Mouse (Mus musculus) neural tube, embryonic 11.5 days (tissue): ENCODE measurements around the gene Smarcc1. TPM values are rescaled to one million over a fixed set of nuclear protein-coding genes. Genes with fewer than 3 reads are reported as not detected.

Experiments
- ATAC-seq: fragments of 200-750 bp; cut with Nextera tagmentation; 2 replicates; pipeline ENCODE4 v1.8.0; 2017; ENCODE audit warnings: moderate number of reproducible peaks, mild to moderate bottlenecking, moderate TSS enrichment, moderate library complexity; ENCODE audit not compliant: insufficient read depth, low FRiP score, low TSS enrichment
- DNase-seq: peaks from one replicate; pipeline ENCODE4 v3.0.0-alpha.2; 2015; ENCODE audit warnings: low spot score
- H3K27ac ChIP-seq: fragments of 300-500 bp; sonication (generic); 2 replicates; pipeline ENCODE4 v1.5.1; 2014; ENCODE audit warnings: low read depth, mild to moderate bottlenecking, low read length
- H3K27me3 ChIP-seq: fragments of 300-500 bp; sonication (generic); 2 replicates; pipeline ENCODE4 v1.6.1; 2014; ENCODE audit warnings: mild to moderate bottlenecking, low read length, mixed read lengths; ENCODE audit not compliant: control insufficient read depth, insufficient read depth
- H3K36me3 ChIP-seq: fragments of 300-500 bp; sonication (generic); 2 replicates; pipeline ENCODE4 v1.6.1; 2014; ENCODE audit warnings: mild to moderate bottlenecking, low read length, moderate library complexity, mixed read lengths; ENCODE audit not compliant: control insufficient read depth, insufficient read depth
- H3K4me1 ChIP-seq: fragments of 300-500 bp; sonication (generic); 2 replicates; pipeline ENCODE4 v1.6.1; 2014; ENCODE audit warnings: low read length, mixed read lengths; ENCODE audit not compliant: control insufficient read depth, insufficient read depth
- H3K4me2 ChIP-seq: fragments of 300-500 bp; sonication (generic); 2 replicates; pipeline ENCODE4 v1.6.1; 2014; ENCODE audit warnings: low read depth, mild to moderate bottlenecking, moderate library complexity
- H3K4me3 ChIP-seq: fragments of 300-500 bp; sonication (generic); 2 replicates; pipeline ENCODE4 v1.5.1; 2014; ENCODE audit warnings: low read depth, low read length
- H3K9ac ChIP-seq: fragments of 300-500 bp; sonication (generic); 2 replicates; pipeline ENCODE4 v1.6.1; 2014; ENCODE audit warnings: mild to moderate bottlenecking, low read length
- H3K9me3 ChIP-seq: fragments of 300-500 bp; sonication (generic); 2 replicates; pipeline ENCODE4 v1.6.1; 2016; ENCODE audit warnings: low read length; ENCODE audit not compliant: control insufficient read depth
- WGBS: fragments of 180-500 bp; shearing (Covaris S2); extraction: QIAGEN DNeasy Blood & Tissue Kit; methylation state at CpG from one replicate; pipeline ENCODE4 v1.1.7; 2014; 5-methylcytosine and 5-hydroxymethylcytosine counted together
- polyA plus RNA-seq: library from polyadenylated mRNA; unstranded; fragments of >200 nt; fragmentation: Nextera tagmentation; extraction: Ambion mirVana; gene quantifications from 2 replicates; pipeline ENCODE4 v1.2.1, GENCODE M21; 2014

Gene Smarcc1
- polyA plus RNA-seq, 1 experiment from 2014 or later = 157 TPM

- Histone ChIP-seq H3K9ac (no peak overlapping the region), H3K4me1 (peaks cover 30% of the 10 kb centered on the region), H3K4me3 (no peak overlapping the region), H3K4me2 (no peak overlapping the region), H3K9me3 (no peaks in the 10 kb centered on the region), H3K27ac (no peak overlapping the region), H3K36me3 (no peaks in the 10 kb centered on the region), H3K27me3 (no peaks in the 10 kb centered on the region)
- ATAC-seq = no peak
- 84% methylated on average over 10 of the region's 10 CpGs for WGBS
- peak; percentile 6 for DNase-seq
Observed at GRCm38 (mm10) chr9:110247049-110247448, 129.5 kb downstream of the Smarcc1 start.

- Histone ChIP-seq H3K9me3 (no peaks in the 10 kb centered on the region), H3K9ac (no peak overlapping the region), H3K4me3 (no peak overlapping the region), H3K36me3 (no peaks in the 10 kb centered on the region), H3K4me1 (peaks cover 30% of the 10 kb centered on the region), H3K4me2 (no peak overlapping the region), H3K27me3 (no peaks in the 10 kb centered on the region), H3K27ac (peak overlapping the region; percentile 98)
- WGBS = 77% methylated on average over 2 of the region's 2 CpGs
- DNase-seq = peak; percentile 7
- ATAC-seq = no peak
Observed at GRCm38 (mm10) chr9:110248861-110249260, 131.4 kb downstream of the Smarcc1 start.

- DNase-seq (peak; percentile 82), ATAC-seq (peak; percentile 84)
- H3K36me3 ChIP-seq = no peaks in the 10 kb centered on the region
- H3K4me1 ChIP-seq = peaks cover 25% of the 10 kb centered on the region
- peak overlapping the region; percentile 98 for H3K27ac ChIP-seq
- peak overlapping the region; percentile 29 for H3K4me2 ChIP-seq
- H3K4me3 ChIP-seq = no peak overlapping the region
- no peaks in the 10 kb centered on the region for H3K9me3 ChIP-seq
- no peaks in the 10 kb centered on the region for H3K27me3 ChIP-seq
- 15% methylated on average over 11 of the region's 11 CpGs for WGBS
- peak overlapping the region; percentile 57 for H3K9ac ChIP-seq
Observed at GRCm38 (mm10) chr9:110249823-110250543, 132.5 kb downstream of the Smarcc1 start.

GRCm38 (mm10) chr9:110250776-110251175 is 133.3 kb downstream of the Smarcc1 start:
- 86% methylated on average over 14 of the region's 14 CpGs for WGBS
- Histone ChIP-seq H3K27me3 (no peaks in the 10 kb centered on the region), H3K36me3 (no peaks in the 10 kb centered on the region), H3K27ac (peak overlapping the region; percentile 98), H3K9me3 (no peaks in the 10 kb centered on the region), H3K4me1 (peaks cover 31% of the 10 kb centered on the region), H3K4me3 (no peak overlapping the region), H3K4me2 (no peak overlapping the region; the same call in 1 of the 2 replicates), H3K9ac (no peak overlapping the region; the same call in 1 of the 2 replicates)
- DNase-seq (no peak), ATAC-seq (no peak)

GRCm38 (mm10) chr9:110255407-110256019 is 138.0 kb downstream of the Smarcc1 start:
- Histone ChIP-seq H3K27me3 (no peaks in the 10 kb centered on the region), H3K36me3 (no peaks in the 10 kb centered on the region), H3K4me3 (no peak overlapping the region), H3K27ac (peak overlapping the region; percentile 73), H3K9ac (0 out of 2 replicates have a peak overlapping the region, but pooled peaks have one; percentile 5), H3K4me2 (no peak overlapping the region), H3K9me3 (no peaks in the 10 kb centered on the region), H3K4me1 (peaks cover 22% of the 10 kb centered on the region)
- WGBS = 35% methylated on average over 15 of the region's 15 CpGs
- DNase-seq = peak; percentile 73
- peak; percentile 87 for ATAC-seq

- ATAC-seq = no peak
- Histone ChIP-seq H3K4me1 (peaks cover 14% of the 10 kb centered on the region), H3K27ac (no peak overlapping the region), H3K9ac (no peak overlapping the region), H3K4me2 (no peak overlapping the region), H3K27me3 (no peaks in the 10 kb centered on the region), H3K9me3 (no peaks in the 10 kb centered on the region), H3K4me3 (no peak overlapping the region), H3K36me3 (no peaks in the 10 kb centered on the region)
- peak; percentile 8 for DNase-seq
- 88% methylated on average over 6 of the region's 6 CpGs for WGBS
Observed at GRCm38 (mm10) chr9:110258646-110259045, 141.1 kb downstream of the Smarcc1 start.

GRCm38 (mm10) chr9:110259118-110259517 is 141.6 kb downstream of the Smarcc1 start:
- Histone ChIP-seq H3K27ac (no peak overlapping the region), H3K4me1 (peaks cover 14% of the 10 kb centered on the region), H3K27me3 (no peaks in the 10 kb centered on the region), H3K36me3 (no peaks in the 10 kb centered on the region), H3K4me3 (no peak overlapping the region), H3K9ac (no peak overlapping the region), H3K9me3 (no peaks in the 10 kb centered on the region), H3K4me2 (no peak overlapping the region)
- ATAC-seq = no peak
- 78% methylated on average over 3 of the region's 3 CpGs for WGBS
- peak; percentile 8 for DNase-seq

GRCm38 (mm10) chr9:110263181-110263580 is 145.7 kb downstream of the Smarcc1 start:
- no peaks in the 10 kb centered on the region for H3K4me1 ChIP-seq
- no peaks in the 10 kb centered on the region for H3K36me3 ChIP-seq
- ATAC-seq = no peak
- 66% methylated on average over 8 of the region's 8 CpGs for WGBS
- no peak overlapping the region for H3K4me2 ChIP-seq
- no peak overlapping the region for H3K27ac ChIP-seq
- H3K27me3 ChIP-seq = no peaks in the 10 kb centered on the region
- no peaks in the 10 kb centered on the region for H3K9me3 ChIP-seq
- DNase-seq = peak; percentile 14
- no peak overlapping the region for H3K9ac ChIP-seq
- H3K4me3 ChIP-seq = no peak overlapping the region

GRCm38 (mm10) chr9:110264991-110265390 is 147.5 kb downstream of the Smarcc1 start:
- H3K27ac ChIP-seq = no peak overlapping the region
- no peak for ATAC-seq
- WGBS = 74% methylated on average over 9 of the region's 9 CpGs

More at GRCm38 (mm10) chr9:110264991-110265390, 147.5 kb downstream of the Smarcc1 start:
- Histone ChIP-seq H3K27me3 (no peaks in the 10 kb centered on the region), H3K36me3 (no peaks in the 10 kb centered on the region), H3K9ac (no peak overlapping the region), H3K4me2 (no peak overlapping the region), H3K9me3 (no peaks in the 10 kb centered on the region), H3K4me1 (no peaks in the 10 kb centered on the region), H3K4me3 (no peak overlapping the region)
- peak; percentile 8 for DNase-seq
